Mouse (Mus musculus) C2C12 (cell line): ENCODE data around the gene Scfd2.

ENCODE experiments used
- CEBPB ChIP-seq: IDR thresholded peaks from one replicate; pipeline ENCODE4 v1.6.1; 2011; ENCODE audit warnings: low read depth, mild to moderate bottlenecking, control low read depth, moderate library complexity
- CTCF ChIP-seq: IDR thresholded peaks from one replicate; pipeline ENCODE4 v1.5.1; 2011; ENCODE audit not compliant: control insufficient read depth, insufficient read depth, insufficient read length
- FOSL1 ChIP-seq: IDR thresholded peaks from one replicate; pipeline ENCODE4 v1.8.0; 2011; ENCODE audit warnings: mild to moderate bottlenecking, low read length; ENCODE audit not compliant: poor library complexity, insufficient read depth, severe bottlenecking
- MAX ChIP-seq: IDR thresholded peaks from one replicate; pipeline ENCODE4 v1.6.1; 2011; ENCODE audit warnings: mild to moderate bottlenecking, control low read depth
- MYOD1 ChIP-seq: IDR thresholded peaks from one replicate; pipeline ENCODE4 v1.6.1; 2011; ENCODE audit warnings: low read depth; ENCODE audit not compliant: control insufficient read depth, insufficient read length
- MYOG ChIP-seq: IDR thresholded peaks from one replicate; pipeline ENCODE4 v1.6.1; 2011; ENCODE audit not compliant: control insufficient read depth, insufficient read length; ENCODE audit errors: extremely low read depth
- USF1 ChIP-seq: IDR thresholded peaks from one replicate; pipeline ENCODE4 v1.6.1; 2011; ENCODE audit warnings: low read depth, mild to moderate bottlenecking, control low read depth, moderate library complexity

- TF ChIP-seq CTCF, result no peak
- no peak for TF ChIP-seq MAX
- TF ChIP-seq MYOD1, result no peak
- TF ChIP-seq CEBPB, result no peak
- TF ChIP-seq FOSL1, result no peak
- TF ChIP-seq USF1, result no peak
- no peak for TF ChIP-seq MYOG
Measured at GRCm38 (mm10) chr5:74285764-74286163, 245.8 kb downstream of the Scfd2 start.
